Comparison of ENCODE assay signal across 20 mouse cellular contexts in genomic region chr4:128134348-128134994, GRCm38 (mm10).
A peak's percentile ranks its signal among the peaks of the same experiment; 100 is the strongest.
DNase-seq lines count a peak whose midpoint lies in the region; ATAC-seq lines count a peak whose summit lies in the region.
"Had no signal": no experiment of that assay in that cellular context is flagged by ENCODE, and none has a peak within 500 bp of the region (broad histone marks: within the 10 kb centered on the region; RNA-seq: fewer than 3 reads in every experiment).

No protein-coding gene starts in this region.

- 0 out of 2 replicates have a peak, but pooled peaks cover 3% of the 10 kb centered on the region for H3K9me3 ChIP-seq in midbrain, embryonic 13.5 days
- 0 out of 2 replicates have a peak, but pooled peaks cover 3% of the 10 kb centered on the region for H3K9me3 ChIP-seq in midbrain, embryonic 10.5 days (replicated peaks)
- H3K9me3 ChIP-seq: embryonic facial prominence, embryonic 10.5 days; limb, embryonic 15.5 days had no signal

- H3K4me2 ChIP-seq in midbrain, embryonic 13.5 days (replicated peaks) = no peak overlapping the region
- H3K4me2 ChIP-seq: heart, embryonic 12.5 days; limb, embryonic 15.5 days had no signal

- H3K27ac ChIP-seq in midbrain, embryonic 13.5 days = peak overlapping the region; percentile 54
- no peak overlapping the region for H3K27ac ChIP-seq in midbrain, embryonic 10.5 days (replicated peaks)
- H3K27ac ChIP-seq: embryonic facial prominence, embryonic 10.5 days; gastrocnemius, adult 2 months; limb, embryonic 15.5 days; stomach, postnatal 0 days had no signal

- no peaks in the 10 kb centered on the region; the same call in 1 of the 2 replicates for H3K36me3 ChIP-seq in midbrain, embryonic 13.5 days
- H3K36me3 ChIP-seq in midbrain, embryonic 10.5 days = no peaks in the 10 kb centered on the region
- H3K36me3 ChIP-seq: embryonic facial prominence, embryonic 10.5 days; heart, embryonic 12.5 days; limb, embryonic 15.5 days had no signal

- 0 out of 2 replicates have a peak overlapping the region, but pooled peaks have one; percentile 6 for H3K9ac ChIP-seq in midbrain, embryonic 13.5 days (replicated peaks)
- H3K9ac ChIP-seq: heart, embryonic 12.5 days; limb, embryonic 15.5 days had no signal

- H3K4me3 ChIP-seq in midbrain, embryonic 13.5 days (replicated peaks) = no peak overlapping the region
- no peak overlapping the region for H3K4me3 ChIP-seq in midbrain, embryonic 10.5 days
- H3K4me3 ChIP-seq: embryonic facial prominence, embryonic 10.5 days; gastrocnemius, adult 2 months; heart, embryonic 12.5 days; limb, embryonic 15.5 days had no signal

- no peaks in the 10 kb centered on the region for H3K27me3 ChIP-seq in midbrain, embryonic 13.5 days
- no peaks in the 10 kb centered on the region for H3K27me3 ChIP-seq in midbrain, embryonic 10.5 days (ENCODE audit: low read depth, poor library complexity, severe bottlenecking)
- H3K27me3 ChIP-seq: heart, embryonic 12.5 days; limb, embryonic 15.5 days; Patski had no signal

- ATAC-seq in cerebellum, adult (ENCODE audit: insufficient number of reproducible peaks, low FRiP score, low TSS enrichment) = no peak
- ATAC-seq in midbrain, embryonic 13.5 days = no peak
- ATAC-seq: CD4-positive, CD25-positive, alpha-beta regulatory T cell, adult 4 months; Patski had no signal

- WGBS in midbrain, embryonic 13.5 days = 69% methylated on average over 11 of the region's 11 CpGs
- 91% methylated on average over 11 of the region's 11 CpGs for WGBS in midbrain, embryonic 10.5 days

- H3K4me1 ChIP-seq in midbrain, embryonic 13.5 days (replicated peaks) = peaks cover 20% of the 10 kb centered on the region
- peaks cover 16% of the 10 kb centered on the region for H3K4me1 ChIP-seq in midbrain, embryonic 10.5 days
- H3K4me1 ChIP-seq: embryonic facial prominence, embryonic 10.5 days; heart, embryonic 12.5 days; limb, embryonic 15.5 days had no signal

- peak; percentile 27 to 48 for DNase-seq in cerebellum, postnatal 14 days
- DNase-seq in midbrain, embryonic 10.5 days (ENCODE audit: low spot score) = no peak
- DNase-seq in mesoderm, embryonic 11.5 days (ENCODE audit: low read depth, low spot score) = peak; percentile 14
- DNase-seq in embryo, embryonic 10 days (ENCODE audit: low spot score) = no peak
- DNase-seq in heart, adult 9 months (ENCODE audit: low spot score in 2 of 2) = no peak
- DNase-seq: adrenal gland, postnatal 10 days; cerebellum, adult 11 months; gastrocnemius, adult 2 months; heart, postnatal 14 days; kidney, adult 8-10 months; kidney, postnatal 14 days; lung, postnatal 10 days had no signal

Comparison
In these comparisons a context has a peak if more than half of its experiments do, and no peak if none do; other contexts are left out.
1. DNase-seq: peak in cerebellum, postnatal 14 days (2 of 2) and mesoderm, embryonic 11.5 days (single experiment); none in midbrain, embryonic 10.5 days (single experiment), embryo, embryonic 10 days (single experiment) and heart, adult 9 months (0 of 2).